Mouse (Mus musculus): ENCODE measurements at regions not wholly inside any gene's neighbourhood (a gene's known extent, or its start where the extent isn't known, plus 50 kb on each side); places are given as distances from the start of the nearest gene placed in this dataset.

- Histone ChIP-seq H3K4me2 (ENCODE audit: low read depth) (no peak overlapping the region), H3K9me3 (ENCODE audit: low read length) (no peaks in the 10 kb centered on the region), H3K36me3 (ENCODE audit: insufficient read depth) (no peaks in the 10 kb centered on the region), H3K4me1 (ENCODE audit: insufficient read depth) (no peaks in the 10 kb centered on the region), H3K9ac (no peak overlapping the region), H3K4me3 (ENCODE audit: low read depth, low read length) (no peak overlapping the region), H3K27me3 (ENCODE audit: insufficient read depth, low read length) (no peaks in the 10 kb centered on the region), H3K27ac (ENCODE audit: low read depth, low read length) (no peak overlapping the region)
- WGBS = 82% methylated on average over 2 of the region's 2 CpGs
- ATAC-seq (no peak), DNase-seq (no peak)
- no peak for TF ChIP-seq CTCF (IDR thresholded peaks at IDR 0.05; ENCODE audit: low read depth)
Measured at GRCm38 (mm10) chr8:103406921-103407320, 621.5 kb upstream of the Cdh11 start.

GRCm38 (mm10) chr8:103407631-103408030 lies 622.2 kb upstream of the Cdh11 start:
- ATAC-seq = no peak
- H3K4me1 ChIP-seq (ENCODE audit: insufficient read depth) = no peaks in the 10 kb centered on the region
- H3K4me3 ChIP-seq (ENCODE audit: low read depth, low read length) = no peak overlapping the region
- no peak overlapping the region for H3K4me2 ChIP-seq (ENCODE audit: low read depth)
- H3K36me3 ChIP-seq (ENCODE audit: insufficient read depth) = no peaks in the 10 kb centered on the region
- no peaks in the 10 kb centered on the region for H3K27me3 ChIP-seq (ENCODE audit: insufficient read depth, low read length)
- H3K9ac ChIP-seq = no peak overlapping the region
- no peak for TF ChIP-seq CTCF (IDR thresholded peaks at IDR 0.05; ENCODE audit: low read depth)
- 81% methylated on average over 5 of the region's 5 CpGs for WGBS
- H3K9me3 ChIP-seq (ENCODE audit: low read length) = no peaks in the 10 kb centered on the region
- DNase-seq = no peak
- no peak overlapping the region for H3K27ac ChIP-seq (ENCODE audit: low read depth, low read length)

GRCm38 (mm10) chr8:103408411-103408810 lies 623.0 kb upstream of the Cdh11 start:
- DNase-seq (no peak), ATAC-seq (no peak)
- Histone ChIP-seq H3K4me2 (ENCODE audit: low read depth) (no peak overlapping the region), H3K4me1 (ENCODE audit: insufficient read depth) (no peaks in the 10 kb centered on the region), H3K4me3 (ENCODE audit: low read depth, low read length) (no peak overlapping the region), H3K27me3 (ENCODE audit: insufficient read depth, low read length) (no peaks in the 10 kb centered on the region), H3K9me3 (ENCODE audit: low read length) (no peaks in the 10 kb centered on the region), H3K27ac (ENCODE audit: low read depth, low read length) (no peak overlapping the region), H3K9ac (no peak overlapping the region), H3K36me3 (ENCODE audit: insufficient read depth) (no peaks in the 10 kb centered on the region)
- WGBS = 90% methylated on average over 3 of the region's 3 CpGs
- no peak for TF ChIP-seq CTCF (IDR thresholded peaks at IDR 0.05; ENCODE audit: low read depth)

GRCm38 (mm10) chr8:103409121-103409551 lies 623.7 kb upstream of the Cdh11 start:
- no peak overlapping the region for H3K4me3 ChIP-seq (ENCODE audit: low read depth, low read length)
- no peaks in the 10 kb centered on the region for H3K36me3 ChIP-seq (ENCODE audit: insufficient read depth)
- TF ChIP-seq CTCF (IDR thresholded peaks at IDR 0.05; ENCODE audit: low read depth) = no peak
- WGBS = 72% methylated on average over 2 of the region's 2 CpGs
- H3K9me3 ChIP-seq (ENCODE audit: low read length) = no peaks in the 10 kb centered on the region
- H3K4me2 ChIP-seq (ENCODE audit: low read depth) = no peak overlapping the region
- DNase-seq (no peak), ATAC-seq (no peak)
- H3K9ac ChIP-seq = no peak overlapping the region
- no peak overlapping the region for H3K27ac ChIP-seq (ENCODE audit: low read depth, low read length)
- H3K4me1 ChIP-seq (ENCODE audit: insufficient read depth) = no peaks in the 10 kb centered on the region
- no peaks in the 10 kb centered on the region for H3K27me3 ChIP-seq (ENCODE audit: insufficient read depth, low read length)

GRCm38 (mm10) chr8:103412731-103413130 lies 627.3 kb upstream of the Cdh11 start:
- no peaks in the 10 kb centered on the region for H3K9me3 ChIP-seq (ENCODE audit: low read length)
- no peaks in the 10 kb centered on the region for H3K4me1 ChIP-seq (ENCODE audit: insufficient read depth)
- H3K9ac ChIP-seq = no peak overlapping the region
- H3K4me3 ChIP-seq (ENCODE audit: low read depth, low read length) = no peak overlapping the region
- DNase-seq = no peak
- H3K36me3 ChIP-seq (ENCODE audit: insufficient read depth) = no peaks in the 10 kb centered on the region
- H3K4me2 ChIP-seq (ENCODE audit: low read depth) = no peak overlapping the region
- ATAC-seq = no peak
- H3K27ac ChIP-seq (ENCODE audit: low read depth, low read length) = no peak overlapping the region
- 83% methylated on average over 7 of the region's 7 CpGs for WGBS
- no peaks in the 10 kb centered on the region for H3K27me3 ChIP-seq (ENCODE audit: insufficient read depth, low read length)
- no peak for TF ChIP-seq CTCF (IDR thresholded peaks at IDR 0.05; ENCODE audit: low read depth)

- DNase-seq = no peak
Measured at GRCm38 (mm10) chr8:103413589-103414575, 628.4 kb upstream of the Cdh11 start.

GRCm38 (mm10) chr8:103422313-103422973 lies 637.0 kb upstream of the Cdh11 start:
- Histone ChIP-seq H3K4me2 (ENCODE audit: low read depth) (no peak overlapping the region), H3K27me3 (ENCODE audit: insufficient read depth, low read length) (no peaks in the 10 kb centered on the region), H3K36me3 (ENCODE audit: insufficient read depth) (no peaks in the 10 kb centered on the region), H3K4me3 (ENCODE audit: low read depth, low read length) (no peak overlapping the region), H3K4me1 (ENCODE audit: insufficient read depth) (no peaks in the 10 kb centered on the region), H3K9ac (no peak overlapping the region), H3K27ac (ENCODE audit: low read depth, low read length) (no peak overlapping the region), H3K9me3 (ENCODE audit: low read length) (no peaks in the 10 kb centered on the region)
- WGBS = 83% methylated on average over 2 of the region's 2 CpGs
- TF ChIP-seq CTCF (IDR thresholded peaks at IDR 0.05; ENCODE audit: low read depth) = no peak
- ATAC-seq = no peak
- DNase-seq = no peak

More at GRCm38 (mm10) chr8:103413589-103414575, 628.4 kb upstream of the Cdh11 start:
- WGBS = 55% methylated on average over 11 of the region's 11 CpGs
- Histone ChIP-seq H3K9me3 (ENCODE audit: low read length) (no peaks in the 10 kb centered on the region), H3K36me3 (ENCODE audit: insufficient read depth) (no peaks in the 10 kb centered on the region), H3K4me1 (ENCODE audit: insufficient read depth) (no peaks in the 10 kb centered on the region), H3K4me2 (ENCODE audit: low read depth) (no peak overlapping the region), H3K27ac (ENCODE audit: low read depth, low read length) (no peak overlapping the region), H3K4me3 (ENCODE audit: low read depth, low read length) (no peak overlapping the region), H3K9ac (no peak overlapping the region), H3K27me3 (ENCODE audit: insufficient read depth, low read length) (no peaks in the 10 kb centered on the region)
- ATAC-seq = no peak
- TF ChIP-seq CTCF (IDR thresholded peaks at IDR 0.05; ENCODE audit: low read depth) = no peak
